Mouse (Mus musculus): ENCODE measurements around the gene Accs.

Gene Accs

GRCm38 (mm10) chr2:93849505-93850089, at the start of gene Accs:
Accs (minus strand) TSS chr2:93849943.
- peak; percentile 87 to 88 for DNase-seq

GRCm38 (mm10) chr2:93891611-93892280, 42.0 kb upstream of the Accs start:
- peak; percentile 80 to 88 for DNase-seq

- DNase-seq, result no peak
Measured at GRCm38 (mm10) chr2:93890143-93890542, 40.4 kb upstream of the Accs start.

DNA sequence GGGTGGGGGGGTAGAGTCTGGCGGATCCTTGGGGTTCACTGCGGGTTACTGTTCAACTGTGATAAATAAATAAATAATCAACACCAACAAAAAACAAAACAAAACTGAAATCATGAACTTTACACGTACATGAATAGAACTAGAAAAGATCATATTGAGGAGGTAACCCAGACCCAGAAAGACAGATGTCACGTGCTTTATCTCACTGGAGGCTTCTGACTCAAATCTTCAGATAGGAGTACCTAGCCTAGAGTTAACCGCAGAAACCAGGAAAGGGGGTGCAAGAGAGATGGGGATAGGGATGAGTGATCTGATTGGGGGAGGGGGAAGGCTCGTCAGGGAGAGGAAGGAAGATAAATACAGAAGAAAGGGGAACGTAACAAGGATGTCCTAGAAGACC, 39.3 kb upstream of the Accs start:
- DNase-seq, result no peak

DNA sequence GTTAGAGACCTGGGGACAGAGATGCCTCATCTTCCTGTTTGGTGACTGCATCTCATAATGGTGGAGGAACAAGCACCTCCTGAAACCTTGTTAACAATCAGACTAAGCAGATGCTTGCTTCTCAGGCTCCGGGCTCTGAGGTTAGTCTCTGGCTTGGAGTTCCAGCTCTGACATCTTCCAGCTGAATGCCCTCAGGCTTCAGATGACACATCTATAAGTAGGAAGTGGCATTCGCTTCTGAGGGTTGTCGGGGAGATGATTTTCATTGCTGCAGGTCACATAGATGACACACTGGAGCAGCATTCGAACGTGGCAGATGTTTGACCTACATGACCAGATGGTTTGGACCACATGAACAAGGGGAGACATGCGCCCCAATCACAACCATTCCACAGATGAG, 38.6 kb upstream of the Accs start:
- DNase-seq, result no peak

GRCm38 (mm10) chr2:93887273-93887672, 37.5 kb upstream of the Accs start:
- DNase-seq, result peak; percentile 52 to 62

DNA sequence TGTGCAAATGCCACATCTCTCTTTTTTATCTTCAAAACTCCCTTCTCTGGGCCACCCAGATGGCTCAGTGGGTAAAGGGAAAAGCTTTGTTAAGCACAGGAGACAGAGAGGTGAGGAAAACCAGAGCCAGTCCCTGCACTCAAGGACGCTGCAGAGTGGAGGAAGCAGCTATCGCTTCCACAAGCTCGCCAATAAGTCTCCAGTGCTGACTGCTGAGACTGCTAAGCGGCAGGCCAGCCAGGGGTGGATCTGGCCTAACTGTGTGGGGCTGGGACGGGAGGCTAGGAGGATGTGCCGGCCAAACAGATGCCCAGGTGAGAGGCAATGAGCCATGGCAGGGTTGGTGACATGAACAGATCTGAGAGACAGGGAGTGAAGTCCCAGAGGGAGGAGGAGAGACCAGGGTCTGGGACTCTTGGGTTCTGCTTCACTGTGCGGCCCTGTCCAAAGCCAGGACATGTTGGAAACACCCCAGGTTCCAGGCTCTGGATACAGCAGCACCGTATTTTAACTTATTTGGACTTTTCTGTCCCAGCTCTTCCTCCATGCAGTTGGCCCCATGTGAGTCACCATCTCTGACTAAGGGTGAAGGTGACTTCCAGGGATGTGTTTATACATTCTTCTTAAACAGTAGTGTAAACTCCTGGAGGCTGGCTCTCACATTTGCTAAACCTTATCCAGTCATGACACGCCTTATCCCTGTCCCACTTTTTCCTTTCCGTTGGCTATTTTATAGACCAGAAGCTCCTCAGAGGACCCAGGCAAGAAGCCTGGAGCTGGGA, 36.5 kb upstream of the Accs start:
- DNase-seq, result no peak

- no peak for DNase-seq
Measured at GRCm38 (mm10) chr2:93883066-93883465, 33.3 kb upstream of the Accs start.

DNA sequence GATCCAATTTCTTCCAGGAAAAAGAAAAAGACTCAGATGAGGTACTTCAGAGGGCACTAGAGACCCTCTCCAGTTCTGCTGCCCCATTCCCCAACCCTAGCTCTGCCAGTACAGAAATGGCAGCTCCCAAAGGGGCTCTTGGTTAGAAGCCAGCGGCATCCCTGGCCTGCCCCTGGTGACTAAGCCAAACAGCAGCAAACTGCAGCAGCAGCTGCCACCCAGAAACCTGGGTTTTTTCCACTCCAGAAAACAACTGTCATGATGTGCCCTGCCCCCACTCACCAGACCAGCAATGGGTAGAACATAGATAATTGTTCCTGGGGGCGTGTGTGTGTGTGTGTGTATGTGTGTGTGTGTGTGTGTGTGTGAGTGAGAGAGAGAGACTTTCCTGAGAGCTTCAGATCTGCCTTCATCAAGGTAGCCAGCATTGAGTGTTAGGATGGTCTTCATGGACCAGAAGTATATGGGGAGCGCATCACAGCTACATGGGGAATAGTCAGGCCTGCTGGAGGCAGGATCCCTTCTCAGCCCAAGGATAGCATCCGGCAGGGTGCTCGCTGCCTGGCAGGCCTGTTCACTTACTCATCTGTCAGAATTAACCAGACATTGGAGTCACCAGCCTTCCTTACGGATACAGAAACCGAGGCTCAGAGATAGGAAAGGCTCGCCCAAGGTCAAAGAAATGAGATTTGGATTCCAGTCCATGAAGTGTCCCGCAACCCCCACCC, 32.1 kb upstream of the Accs start:
- DNase-seq, result no peak

GRCm38 (mm10) chr2:93880981-93881380, 31.2 kb upstream of the Accs start:
- DNase-seq, result no peak

DNA sequence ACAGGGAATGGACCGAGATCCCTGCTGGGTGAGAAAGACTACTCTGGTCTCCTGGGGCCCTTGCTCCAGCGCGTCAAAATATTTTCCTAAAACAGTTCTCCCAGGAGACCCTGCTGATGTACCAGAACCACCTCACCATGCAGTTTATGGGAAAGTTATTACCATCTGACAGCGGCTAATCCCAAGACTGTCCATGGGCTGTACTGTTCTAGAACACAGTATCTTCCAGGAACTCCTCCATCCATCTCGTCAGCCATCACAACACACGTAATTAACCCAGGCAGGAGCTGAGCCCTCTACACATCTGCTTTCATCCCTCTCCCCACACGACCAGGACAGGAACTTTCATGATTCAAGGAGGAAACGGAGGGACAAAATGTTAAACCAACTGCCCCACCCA, 30.7 kb upstream of the Accs start:
- no peak for DNase-seq

DNA sequence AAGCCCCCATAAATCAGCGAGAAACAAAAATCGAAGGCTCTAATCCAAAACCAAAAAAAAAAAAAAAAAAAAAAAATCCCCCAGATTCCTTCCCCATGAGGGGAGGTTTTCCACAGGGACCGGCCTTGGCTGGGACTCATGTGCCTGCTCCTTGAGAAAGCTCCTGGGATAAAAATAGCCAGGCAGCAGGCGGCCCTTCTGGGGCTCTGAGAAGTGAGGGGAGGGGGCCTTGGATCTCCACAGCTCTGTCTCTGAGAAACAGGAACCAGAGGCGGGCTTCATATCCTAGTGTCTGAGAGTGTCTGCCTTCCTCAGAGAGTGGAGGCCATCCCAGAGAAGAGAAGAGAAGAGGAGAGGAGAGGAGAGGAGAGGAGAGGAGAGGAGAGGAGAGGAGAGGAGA, 27.3 kb upstream of the Accs start:
- DNase-seq, result peak in 1 of 2 experiments; percentile 64

- DNase-seq, result no peak
Measured at GRCm38 (mm10) chr2:93874606-93875005, 24.9 kb upstream of the Accs start.

DNA sequence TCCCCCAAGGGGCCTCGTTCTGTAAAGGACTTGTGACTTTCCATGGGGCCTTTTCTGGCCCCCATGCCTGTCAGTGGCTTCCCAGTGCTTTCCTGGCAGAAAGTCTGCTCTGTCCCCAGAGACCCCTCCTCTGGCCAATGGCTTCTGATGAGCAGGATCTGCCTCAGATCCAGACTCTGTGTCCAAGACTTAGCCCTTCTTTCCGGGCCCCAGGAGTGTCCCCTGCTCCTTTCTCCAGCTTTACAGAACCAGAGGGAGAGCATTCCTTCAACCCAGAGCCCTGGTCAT, 24.4 kb upstream of the Accs start:
- DNase-seq, result no peak

GRCm38 (mm10) chr2:93873449-93874226, 23.9 kb upstream of the Accs start:
- peak in 1 of 2 experiments; percentile 60 for DNase-seq

DNA sequence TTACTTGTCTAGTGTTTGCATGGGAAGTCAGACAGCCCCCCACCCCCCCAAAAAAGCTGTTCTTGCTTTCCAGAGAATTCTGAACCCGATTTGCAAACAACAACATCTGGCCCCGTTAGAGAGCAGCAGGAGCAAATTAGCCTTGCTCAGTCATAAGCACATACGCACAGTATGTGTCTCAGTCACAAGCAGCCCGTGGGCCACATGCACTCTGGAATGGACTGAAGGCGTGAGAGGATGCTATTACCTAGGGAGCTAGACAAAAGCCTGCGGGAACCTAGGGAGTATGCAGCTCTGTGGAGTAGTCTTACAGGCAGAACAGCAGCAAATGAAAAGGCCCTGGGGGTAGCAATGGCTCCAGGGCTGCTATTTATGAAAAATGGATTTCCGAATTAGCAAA, 22.5 kb upstream of the Accs start:
- DNase-seq, result no peak

DNA sequence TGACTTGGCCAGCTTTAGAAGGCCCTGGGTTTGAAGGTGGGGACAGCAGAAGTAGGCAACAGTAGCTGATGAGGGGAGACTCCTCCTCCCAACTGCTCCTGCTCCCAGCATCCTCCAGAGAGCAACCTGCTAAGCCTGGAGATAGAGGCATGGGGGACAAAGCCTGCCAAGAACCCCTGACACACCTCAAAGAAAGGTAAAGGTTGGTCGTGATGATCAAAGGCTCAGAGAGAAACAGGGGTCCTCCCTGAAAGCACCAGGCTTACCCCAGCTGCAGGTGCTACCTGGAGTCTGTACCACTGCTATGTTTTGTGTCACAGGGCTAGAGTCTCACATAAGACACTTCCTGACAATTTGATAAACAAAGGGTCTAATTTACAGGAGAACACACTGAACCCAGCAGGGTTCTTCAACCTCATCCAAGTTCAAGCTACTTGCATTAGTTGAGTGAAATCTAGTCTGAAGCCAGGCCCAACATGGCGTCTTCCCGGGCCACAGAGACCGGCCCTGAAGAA, 21.7 kb upstream of the Accs start:
- no peak for DNase-seq

DNA sequence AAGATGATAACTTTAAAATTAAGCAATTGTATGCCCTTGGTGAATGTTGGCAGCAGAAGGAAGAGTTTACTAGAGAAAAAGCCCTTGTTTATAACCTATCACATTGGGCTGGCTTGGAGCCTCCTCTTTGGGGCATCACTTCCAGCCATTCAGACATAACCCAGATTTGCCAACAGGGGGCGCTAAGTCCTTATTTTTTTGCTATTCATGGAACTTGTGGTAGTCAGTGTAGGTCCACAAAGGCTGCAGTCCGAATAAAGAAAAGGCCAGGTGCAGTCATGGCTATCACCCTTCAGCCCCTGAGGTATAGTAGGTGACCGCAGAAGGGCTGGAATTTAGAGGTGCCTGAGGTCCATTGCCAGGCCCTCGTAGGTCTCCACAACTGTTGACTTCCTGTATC, 21.1 kb upstream of the Accs start:
- DNase-seq, result peak; percentile 63 to 83

DNA sequence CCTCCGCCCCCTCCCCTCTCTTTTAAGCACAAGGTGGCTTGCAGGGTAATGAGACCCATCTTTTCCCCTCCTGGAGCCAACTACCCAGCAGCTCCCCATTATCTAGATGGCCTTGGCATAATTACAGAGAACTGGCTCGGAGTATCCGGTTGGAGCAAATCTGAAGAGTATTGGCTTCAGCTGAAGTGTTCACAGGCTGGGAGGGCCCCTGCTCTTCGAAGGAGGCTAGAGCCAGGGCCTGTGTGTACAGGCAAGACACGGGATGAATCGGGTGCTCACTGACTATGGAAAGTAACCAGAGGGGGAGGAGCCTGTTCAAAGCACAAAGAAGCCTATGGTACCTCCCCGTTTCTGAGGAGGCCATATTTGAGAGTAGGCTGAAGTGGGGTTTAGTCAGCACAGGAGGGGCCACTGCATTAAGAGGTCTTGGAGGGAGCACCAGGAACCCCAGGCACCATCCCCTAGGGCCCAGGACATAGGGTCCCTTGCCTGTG, 19.4 kb upstream of the Accs start, which contains the start of gene Accsl:
Accsl (minus strand) TSS at position 51 of the 494 bp plus-strand sequence.
- DNase-seq, result no peak

GRCm38 (mm10) chr2:93868566-93868965, 18.8 kb upstream of the Accs start:
- no peak for DNase-seq

GRCm38 (mm10) chr2:93863229-93863628, 13.5 kb upstream of the Accs start:
- no peak for DNase-seq

DNA sequence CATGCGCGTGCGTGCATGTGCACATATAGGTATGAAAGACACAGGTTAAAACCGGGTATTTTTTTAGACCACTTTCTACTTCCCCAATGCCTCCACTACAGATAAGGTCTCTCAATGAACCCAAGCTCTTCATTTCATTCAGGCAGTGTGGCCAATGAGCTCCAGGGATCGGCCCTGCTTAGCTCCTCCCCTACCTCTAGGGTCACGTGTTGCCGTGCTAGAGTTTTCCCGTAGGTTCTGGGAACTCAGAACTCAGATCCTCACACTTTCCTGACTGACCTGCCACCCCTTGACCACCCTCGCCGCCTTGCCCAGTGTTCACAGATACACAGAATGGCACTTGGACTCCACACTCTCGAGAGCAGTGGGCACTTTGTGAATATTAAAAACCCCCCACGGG, 9.1 kb upstream of the Accs start:
- DNase-seq, result no peak

Measured in lung, postnatal 4 days (tissue).